In the genomic region with DNA sequence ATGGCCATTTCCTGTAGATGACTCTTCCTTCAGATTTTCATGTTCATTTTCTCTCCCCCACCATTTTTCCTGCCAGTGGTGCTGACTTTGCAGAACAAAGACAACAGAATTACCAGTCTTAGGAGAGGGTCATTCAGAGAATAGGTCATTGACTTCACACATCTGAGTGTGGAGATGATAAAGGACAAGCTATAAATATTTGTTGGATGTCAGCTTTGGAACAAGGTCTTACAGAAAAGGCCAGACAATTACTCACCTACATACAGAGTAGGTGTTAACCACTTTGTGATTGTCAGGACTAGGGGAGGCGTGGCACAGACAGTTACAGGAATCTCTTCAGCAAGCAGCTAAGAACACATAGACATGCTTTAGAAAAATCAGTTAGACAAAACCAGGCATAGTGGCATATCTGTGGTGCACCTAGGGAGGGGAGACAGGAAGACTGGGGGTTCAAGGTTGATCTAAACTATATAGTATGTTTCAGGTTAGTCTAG, we compare ENCODE assay signal across 29 mouse cellular contexts. TPM values are rescaled to one million over a fixed set of nuclear protein-coding genes. Genes with fewer than 3 reads are reported as not detected.
"Had no signal": no experiment of that assay in that cellular context is flagged by ENCODE, and none has a peak within 500 bp of the region (broad histone marks: within the 10 kb centered on the region; RNA-seq: fewer than 3 reads in every experiment).

No protein-coding gene starts in this region.

- DNase-seq: kidney, adult 8-10 months; kidney, postnatal 10 days; kidney, postnatal 36 days; layer of hippocampus, postnatal 36 days; liver; lung, adult 18-20 months; lung, postnatal 10 days; lung, postnatal 36 days; thymus, postnatal 25 days had no signal

- ATAC-seq: liver, embryonic 12.5 days; midbrain, embryonic 13.5 days; midbrain, embryonic 16.5 days had no signal

- H3K36me3 ChIP-seq: kidney, embryonic 15.5 days; limb, embryonic 10.5 days; limb, embryonic 13.5 days; liver, embryonic 12.5 days; liver, embryonic 15.5 days; lung, embryonic 15.5 days; midbrain, embryonic 10.5 days; midbrain, embryonic 13.5 days; stomach, embryonic 15.5 days had no signal

- H3K4me2 ChIP-seq: kidney, embryonic 15.5 days; limb, embryonic 13.5 days; liver, embryonic 12.5 days; liver, embryonic 15.5 days; lung, embryonic 15.5 days; midbrain, embryonic 13.5 days; stomach, embryonic 15.5 days had no signal

- H3K4me1 ChIP-seq: kidney, embryonic 15.5 days; limb, embryonic 10.5 days; limb, embryonic 13.5 days; liver, embryonic 12.5 days; liver, embryonic 15.5 days; lung, embryonic 15.5 days; stomach, embryonic 15.5 days had no signal

- H3K27ac ChIP-seq: kidney, embryonic 15.5 days; limb, embryonic 10.5 days; limb, embryonic 13.5 days; liver, embryonic 12.5 days; liver, embryonic 15.5 days; lung, embryonic 15.5 days; midbrain, embryonic 10.5 days; midbrain, embryonic 13.5 days; stomach, embryonic 15.5 days had no signal

- H3K27me3 ChIP-seq: limb, embryonic 13.5 days; liver, embryonic 12.5 days; liver, embryonic 15.5 days; lung, embryonic 15.5 days; midbrain, embryonic 13.5 days; stomach, embryonic 15.5 days had no signal

- H3K9ac ChIP-seq: kidney, embryonic 15.5 days; limb, embryonic 13.5 days; liver, embryonic 12.5 days; liver, embryonic 15.5 days; lung, embryonic 15.5 days; midbrain, embryonic 13.5 days; stomach, embryonic 15.5 days had no signal

- H3K9me3 ChIP-seq: kidney, embryonic 15.5 days; limb, embryonic 10.5 days; limb, embryonic 13.5 days; liver, embryonic 12.5 days; liver, embryonic 15.5 days; lung, embryonic 15.5 days; megakaryocyte, embryonic 14.5 days; midbrain, embryonic 10.5 days; midbrain, embryonic 13.5 days; stomach, embryonic 15.5 days had no signal

- H3K4me3 ChIP-seq: kidney, embryonic 15.5 days; limb, embryonic 10.5 days; limb, embryonic 13.5 days; liver, embryonic 12.5 days; liver, embryonic 15.5 days; lung, embryonic 15.5 days; megakaryocyte, embryonic 14.5 days; midbrain, embryonic 10.5 days; midbrain, embryonic 13.5 days; myocyte; stomach, embryonic 15.5 days had no signal

RNA-seq across cellular contexts. Expression of a gene that starts 8.6 kb away (rescaled TPM):
- total RNA-seq: layer of hippocampus, adult 8-10 months; layer of hippocampus, postnatal 10 days; layer of hippocampus, postnatal 36 days; left cerebral cortex, adult 8-10 months; left cerebral cortex, postnatal 25 days; monocyte, adult 5-6 weeks had no signal
- polyA plus RNA-seq: kidney, embryonic 15.5 days; limb, embryonic 10.5 days; limb, embryonic 13.5 days; liver, embryonic 12.5 days; liver, embryonic 15.5 days; lung, embryonic 15.5 days; midbrain, embryonic 10.5 days; midbrain, embryonic 13.5 days; midbrain, embryonic 16.5 days; myocyte; neural tube, embryonic 11.5 days; neural tube, embryonic 14.5 days; stomach, embryonic 15.5 days; thymus, postnatal 0 days had no signal

RNA-seq across cellular contexts. Expression of a gene that starts 12.4 kb away (rescaled TPM):
- total RNA-seq: layer of hippocampus, postnatal 36 days; left cerebral cortex, postnatal 25 days had no signal
- polyA plus RNA-seq: myocyte had no signal

RNA-seq across cellular contexts. Expression of a gene that starts 25.6 kb away (rescaled TPM):
- total RNA-seq: layer of hippocampus, postnatal 10 days; layer of hippocampus, postnatal 36 days; left cerebral cortex, postnatal 25 days had no signal
- polyA plus RNA-seq: midbrain, embryonic 10.5 days; midbrain, embryonic 13.5 days; myocyte had no signal
